In the genomic region with DNA sequence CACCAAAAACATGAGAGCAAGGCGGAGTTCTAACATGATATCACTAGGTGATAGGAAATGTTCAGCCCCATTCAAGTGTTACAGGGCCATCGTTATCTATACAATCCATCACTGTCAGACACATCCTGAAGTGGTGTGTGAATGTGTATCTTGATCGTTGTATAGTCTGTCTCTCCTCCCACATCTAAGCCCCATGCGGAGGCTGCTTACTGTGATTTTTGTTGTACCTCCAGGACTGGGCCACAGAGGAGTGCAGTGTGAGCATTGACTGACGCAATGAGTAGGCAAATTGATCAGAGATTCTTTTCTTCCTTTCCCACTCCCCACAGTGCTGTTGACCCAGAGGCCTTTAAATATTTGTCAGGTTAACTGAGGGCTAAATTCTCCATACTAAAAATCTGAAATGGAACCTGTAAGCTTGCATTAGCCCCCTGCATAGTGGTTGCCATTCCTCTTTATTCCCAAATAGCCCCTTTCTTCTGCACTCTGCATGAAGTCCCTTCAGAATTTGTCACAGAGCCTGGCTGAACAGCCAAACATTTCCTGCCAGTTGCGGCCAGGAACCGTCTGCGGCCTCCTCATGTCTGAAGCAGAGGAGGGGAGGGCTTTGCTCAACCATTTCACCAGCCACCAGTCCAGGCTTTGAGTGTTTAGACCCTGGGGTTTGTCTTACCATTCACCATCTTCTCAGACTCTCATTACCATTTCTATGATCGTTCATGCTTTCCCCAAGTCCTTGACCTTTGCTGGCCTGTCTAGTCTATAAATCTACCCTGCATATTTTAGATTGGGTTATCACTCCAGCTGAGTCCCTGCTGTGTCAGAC, we compare ENCODE assay signal across 13 mouse cellular contexts.
A peak's percentile ranks its signal among the peaks of the same experiment; 100 is the strongest.
DNase-seq lines count a peak whose midpoint lies in the region; ATAC-seq and TF ChIP-seq lines count a peak whose summit lies in the region.
"Had no signal": no experiment of that assay in that cellular context is flagged by ENCODE, and none has a peak within 500 bp of the region (broad histone marks: within the 10 kb centered on the region; RNA-seq: fewer than 3 reads in every experiment).

No protein-coding gene starts in this region.

- H3K36me3 ChIP-seq in hindbrain, embryonic 12.5 days, result no peaks in the 10 kb centered on the region
- H3K36me3 ChIP-seq in midbrain, embryonic 15.5 days (replicated peaks), result no peaks in the 10 kb centered on the region

- peak; percentile 25 for DNase-seq in embryo, embryonic 10 days (ENCODE audit: low spot score)
- no peak for DNase-seq in embryo, embryonic 9.5 days (ENCODE audit: extremely low spot score)
- DNase-seq in brain, embryonic 14.5 days (ENCODE audit: low read depth), result peak; percentile 73
- no peak for DNase-seq in layer of hippocampus, postnatal 14 days (ENCODE audit: low spot score in 2 of 2)
- no peak for DNase-seq in layer of hippocampus, postnatal 25 days (ENCODE audit: extremely low spot score in 1 of 2, low spot score in 1 of 2)
- DNase-seq in cerebellum, postnatal 25 days, result no peak
- DNase-seq: cerebellum, adult 11-12 months; gastrocnemius, adult 2 months; kidney, adult 11 months; right cerebral cortex, postnatal 14 days had no signal

- ATAC-seq in hindbrain, embryonic 12.5 days (ENCODE audit: low FRiP score), result peak; percentile 30
- 0 out of 2 replicates have a peak, but pooled peaks have one; percentile 24 for ATAC-seq in midbrain, embryonic 15.5 days (replicated peaks)

- H3K9me3 ChIP-seq in hindbrain, embryonic 12.5 days (replicated peaks), result no peaks in the 10 kb centered on the region
- no peaks in the 10 kb centered on the region for H3K9me3 ChIP-seq in midbrain, embryonic 15.5 days
- H3K9me3 ChIP-seq: megakaryocyte, embryonic 14.5 days had no signal

- H3K4me2 ChIP-seq in hindbrain, embryonic 12.5 days (replicated peaks), result no peak overlapping the region
- H3K4me2 ChIP-seq in midbrain, embryonic 15.5 days, result no peak overlapping the region

- no peak for TF ChIP-seq POLR2A in brain, embryonic 14.5 days (IDR thresholded peaks at IDR 0.05; ENCODE audit: borderline replicate concordance, extremely low read depth, insufficient read depth, insufficient read length, poor library complexity, severe bottlenecking)

- WGBS in hindbrain, embryonic 12.5 days, result 28% methylated on average over 9 of the region's 9 CpGs
- 28% methylated on average over 9 of the region's 9 CpGs for WGBS in midbrain, embryonic 15.5 days

- H3K4me3 ChIP-seq in hindbrain, embryonic 12.5 days, result no peak overlapping the region
- no peak overlapping the region for H3K4me3 ChIP-seq in midbrain, embryonic 15.5 days
- H3K4me3 ChIP-seq: gastrocnemius, adult 2 months; megakaryocyte, embryonic 14.5 days had no signal

- no peak for TF ChIP-seq CTCF in brain, embryonic 14.5 days (IDR thresholded peaks at IDR 0.05; ENCODE audit: borderline replicate concordance, extremely low read depth, insufficient read depth, insufficient read length)

- peak overlapping the region; percentile 30; the same call in 1 of the 2 replicates for H3K27ac ChIP-seq in hindbrain, embryonic 12.5 days
- H3K27ac ChIP-seq in midbrain, embryonic 15.5 days, result no peak overlapping the region
- H3K27ac ChIP-seq: gastrocnemius, adult 2 months had no signal

- no peak overlapping the region for H3K9ac ChIP-seq in hindbrain, embryonic 12.5 days
- H3K9ac ChIP-seq in midbrain, embryonic 15.5 days, result no peak overlapping the region

- peaks cover 8% of the 10 kb centered on the region for H3K4me1 ChIP-seq in hindbrain, embryonic 12.5 days
- peaks cover 9% of the 10 kb centered on the region; the same call in 1 of the 2 replicates for H3K4me1 ChIP-seq in midbrain, embryonic 15.5 days
- H3K4me1 ChIP-seq: megakaryocyte, embryonic 14.5 days had no signal

- H3K27me3 ChIP-seq in hindbrain, embryonic 12.5 days, result peaks cover 47% of the 10 kb centered on the region
- no peaks in the 10 kb centered on the region for H3K27me3 ChIP-seq in midbrain, embryonic 15.5 days (replicated peaks)
- H3K27me3 ChIP-seq: megakaryocyte, embryonic 14.5 days had no signal

Comparison
In these comparisons a context has a peak if more than half of its experiments do, and no peak if none do; other contexts are left out.
1. DNase-seq: peak in embryo, embryonic 10 days (single experiment) and brain, embryonic 14.5 days (single experiment); none in embryo, embryonic 9.5 days (single experiment), layer of hippocampus, postnatal 14 days (0 of 2), layer of hippocampus, postnatal 25 days (0 of 2) and cerebellum, postnatal 25 days (0 of 2).